Mouse (Mus musculus): ENCODE measurements around the gene Gm17349. TPM values are rescaled to one million over a fixed set of nuclear protein-coding genes. Genes with fewer than 3 reads are reported as not detected.

The Gm17349 gene
- polyA plus RNA-seq, 1 experiment from 2014 or later, result not detected

DNA sequence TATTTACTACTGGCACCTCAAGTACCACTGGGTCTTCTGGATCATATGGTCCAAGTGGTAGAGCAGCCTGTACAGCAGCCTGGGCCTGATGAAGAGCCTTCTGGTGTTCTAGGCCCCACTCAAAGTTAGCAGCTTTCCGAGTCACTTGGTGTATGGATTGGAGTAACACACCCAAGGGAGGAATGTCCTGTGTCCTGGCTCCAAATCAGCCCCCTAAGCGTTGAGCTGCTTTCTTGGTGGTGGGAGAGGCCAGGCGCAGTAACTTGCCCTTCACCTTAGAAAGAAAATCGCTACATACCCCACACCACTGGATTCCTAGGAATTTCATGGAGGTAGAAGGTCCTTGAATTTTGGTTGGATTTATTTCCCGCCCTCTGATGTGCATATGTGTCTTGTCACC, 21.1 kb downstream of the Gm17349 start:
- WGBS, result 96% methylated on average over 5 of the region's 5 CpGs
- Histone ChIP-seq H3K9ac (replicated peaks) (no peak overlapping the region), H3K27me3 (no peaks in the 10 kb centered on the region), H3K4me2 (replicated peaks) (no peak overlapping the region), H3K4me3 (no peak overlapping the region), H3K27ac (replicated peaks) (no peak overlapping the region), H3K4me1 (no peaks in the 10 kb centered on the region), H3K36me3 (peaks cover 8% of the 10 kb centered on the region; the same call in 1 of the 2 replicates), H3K9me3 (no peaks in the 10 kb centered on the region)
- no peak for ATAC-seq (replicated peaks)

DNA sequence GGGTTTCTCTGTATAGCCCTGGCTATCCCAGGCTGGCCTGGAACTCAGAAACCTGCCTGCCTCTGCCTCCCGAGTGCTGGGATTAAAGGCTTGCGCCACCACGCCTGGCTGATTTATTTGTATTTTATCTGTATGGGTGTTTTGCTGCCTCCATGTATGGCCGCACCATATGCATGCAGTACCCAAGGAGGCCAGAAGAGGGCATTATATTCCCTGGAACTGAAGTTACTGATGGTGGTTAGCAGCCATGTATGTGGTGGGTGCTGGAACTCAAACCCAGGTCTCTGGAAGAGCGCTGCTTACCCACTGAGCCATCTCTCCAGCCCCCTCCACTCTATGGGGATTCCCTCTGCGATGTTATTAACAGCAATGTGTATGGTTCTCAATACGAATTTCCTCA, 22.4 kb downstream of the Gm17349 start:
- no peak overlapping the region for H3K27ac ChIP-seq (replicated peaks)
- H3K27me3 ChIP-seq, result no peaks in the 10 kb centered on the region
- no peak overlapping the region for H3K4me2 ChIP-seq (replicated peaks)
- H3K36me3 ChIP-seq, result peaks cover 8% of the 10 kb centered on the region; the same call in 1 of the 2 replicates
- peaks cover 4% of the 10 kb centered on the region; the same call in 1 of the 2 replicates for H3K4me1 ChIP-seq
- no peak overlapping the region for H3K9ac ChIP-seq (replicated peaks)
- 94% methylated on average over 7 of the region's 7 CpGs for WGBS
- no peak for ATAC-seq (replicated peaks)
- H3K9me3 ChIP-seq, result no peaks in the 10 kb centered on the region
- H3K4me3 ChIP-seq, result no peak overlapping the region

DNA sequence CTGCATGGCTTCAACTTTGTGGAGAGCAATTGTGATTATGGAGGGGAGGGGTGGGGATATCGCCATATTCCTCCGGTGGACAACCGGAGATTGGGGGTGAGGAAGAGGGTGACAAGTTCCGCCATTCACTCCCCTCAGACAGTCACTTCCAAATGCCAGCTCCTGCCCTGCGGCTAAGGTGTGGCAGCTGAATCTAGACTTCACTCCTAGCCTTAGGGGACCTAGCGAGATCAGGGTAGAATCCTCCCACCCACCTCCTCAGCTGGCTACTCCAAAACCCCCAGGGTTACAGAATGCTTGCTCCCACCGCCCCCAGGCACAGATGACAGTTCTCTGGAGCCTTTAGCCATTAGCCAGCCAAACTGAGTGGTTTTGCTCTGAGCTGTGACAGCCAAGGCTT, 26.3 kb downstream of the Gm17349 start:
- Histone ChIP-seq H3K9me3 (no peaks in the 10 kb centered on the region), H3K27ac (replicated peaks) (no peak overlapping the region), H3K4me2 (replicated peaks) (no peak overlapping the region), H3K4me1 (peaks cover 28% of the 10 kb centered on the region), H3K27me3 (no peaks in the 10 kb centered on the region), H3K36me3 (0 out of 2 replicates have a peak, but pooled peaks cover 3% of the 10 kb centered on the region), H3K9ac (replicated peaks) (no peak overlapping the region), H3K4me3 (no peak overlapping the region)
- no peak for ATAC-seq (replicated peaks)
- 73% methylated on average over 7 of the region's 7 CpGs for WGBS

DNA sequence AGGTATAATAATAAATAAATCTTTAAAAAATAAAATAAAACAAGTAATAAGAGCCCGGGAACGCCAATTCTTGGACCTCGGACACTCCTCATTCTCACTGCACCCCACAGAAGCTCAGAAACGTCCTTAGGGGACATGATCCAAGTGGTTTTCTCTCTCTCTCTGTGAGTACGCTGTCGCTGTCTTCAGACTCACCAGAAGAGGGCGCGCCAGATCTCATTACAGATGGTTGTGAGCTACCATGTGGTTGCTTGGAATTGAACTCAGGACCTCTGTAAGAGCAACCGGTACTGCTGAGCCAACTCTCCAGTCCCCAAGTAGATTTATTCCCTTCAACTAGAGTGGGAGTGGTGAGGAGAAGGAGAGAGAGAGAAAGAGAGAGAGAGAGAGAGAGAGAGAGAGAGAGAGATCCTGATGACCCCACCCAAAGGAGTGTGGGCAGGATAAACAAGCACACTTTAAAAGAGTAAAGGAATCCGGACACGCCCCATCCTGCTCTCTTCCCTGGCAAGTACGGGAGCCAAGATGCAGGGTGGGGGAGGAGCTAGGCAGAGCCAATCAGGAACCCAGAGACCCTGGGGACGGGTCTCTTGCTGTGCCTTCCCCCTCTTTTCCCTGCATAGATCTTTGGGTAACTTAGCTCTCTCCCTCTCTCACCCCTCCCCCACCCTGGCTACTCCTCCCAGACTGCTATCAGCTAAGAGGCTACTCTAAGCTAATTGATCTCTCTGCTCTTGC, 27.1 kb downstream of the Gm17349 start:
- no peak overlapping the region for H3K9ac ChIP-seq (replicated peaks)
- no peak overlapping the region for H3K4me2 ChIP-seq (replicated peaks)
- ATAC-seq (replicated peaks), result no peak
- peaks cover 28% of the 10 kb centered on the region for H3K4me1 ChIP-seq
- no peak overlapping the region for H3K4me3 ChIP-seq
- H3K27me3 ChIP-seq, result no peaks in the 10 kb centered on the region
- no peaks in the 10 kb centered on the region for H3K9me3 ChIP-seq
- H3K27ac ChIP-seq (replicated peaks), result no peak overlapping the region
- no peaks in the 10 kb centered on the region for H3K36me3 ChIP-seq
- WGBS, result 15% methylated on average over 13 of the region's 13 CpGs

DNA sequence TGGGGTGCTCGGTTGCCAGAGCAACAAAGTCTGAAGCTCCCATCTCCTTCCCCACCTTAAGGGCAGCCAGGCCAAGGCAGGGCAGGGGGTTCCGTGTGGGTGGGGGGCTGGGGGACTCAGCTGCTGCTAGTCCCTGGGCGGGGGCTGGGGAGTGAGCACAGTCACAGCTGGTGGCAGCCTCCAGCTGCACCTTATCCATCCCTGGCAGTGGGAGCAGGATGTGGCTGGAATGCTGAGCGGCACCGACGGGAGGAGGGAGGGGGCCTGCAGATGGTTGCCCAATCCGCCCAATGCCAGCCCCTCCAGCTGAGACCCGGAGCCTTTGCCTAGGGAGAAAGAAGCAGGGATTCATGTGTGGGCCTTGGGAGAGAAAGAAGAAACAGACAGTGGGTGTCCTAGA, 28.2 kb downstream of the Gm17349 start:
- Histone ChIP-seq H3K4me2 (replicated peaks) (no peak overlapping the region), H3K9ac (replicated peaks) (no peak overlapping the region), H3K36me3 (no peaks in the 10 kb centered on the region), H3K4me1 (peaks cover 34% of the 10 kb centered on the region), H3K9me3 (no peaks in the 10 kb centered on the region), H3K27me3 (no peaks in the 10 kb centered on the region), H3K27ac (replicated peaks) (peak overlapping the region; percentile 67), H3K4me3 (no peak overlapping the region)
- ATAC-seq (replicated peaks), result peak; percentile 80
- 12% methylated on average over 8 of the region's 8 CpGs for WGBS

DNA sequence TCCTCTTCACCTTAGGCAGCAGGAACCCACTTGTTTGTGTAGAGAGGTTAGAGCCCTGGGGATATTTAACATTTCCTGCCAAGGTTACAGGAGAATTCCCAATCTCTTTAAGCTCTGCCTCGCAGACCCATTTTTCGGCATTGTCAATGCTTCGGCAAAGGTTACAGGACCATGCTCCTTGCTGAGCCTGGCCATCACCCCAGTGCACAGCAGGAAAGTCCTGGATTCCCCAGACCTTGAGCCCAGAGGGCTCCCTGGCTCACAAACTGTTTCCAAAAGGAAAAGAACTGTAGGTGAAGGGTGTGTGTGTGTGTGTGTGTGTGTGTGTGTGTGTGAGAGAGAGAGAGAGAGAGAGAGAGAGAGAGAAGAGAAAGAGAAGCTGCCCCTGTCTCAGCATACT, 30.4 kb downstream of the Gm17349 start:
- no peak overlapping the region for H3K4me3 ChIP-seq
- no peak overlapping the region for H3K4me2 ChIP-seq (replicated peaks)
- no peaks in the 10 kb centered on the region for H3K9me3 ChIP-seq
- H3K4me1 ChIP-seq, result peaks cover 50% of the 10 kb centered on the region
- no peak overlapping the region for H3K27ac ChIP-seq (replicated peaks)
- 86% methylated on average over 3 of the region's 3 CpGs for WGBS
- no peak for ATAC-seq (replicated peaks)
- H3K27me3 ChIP-seq, result peaks cover 8% of the 10 kb centered on the region; the same call in 1 of the 2 replicates
- H3K36me3 ChIP-seq, result no peaks in the 10 kb centered on the region
- no peak overlapping the region for H3K9ac ChIP-seq (replicated peaks)

DNA sequence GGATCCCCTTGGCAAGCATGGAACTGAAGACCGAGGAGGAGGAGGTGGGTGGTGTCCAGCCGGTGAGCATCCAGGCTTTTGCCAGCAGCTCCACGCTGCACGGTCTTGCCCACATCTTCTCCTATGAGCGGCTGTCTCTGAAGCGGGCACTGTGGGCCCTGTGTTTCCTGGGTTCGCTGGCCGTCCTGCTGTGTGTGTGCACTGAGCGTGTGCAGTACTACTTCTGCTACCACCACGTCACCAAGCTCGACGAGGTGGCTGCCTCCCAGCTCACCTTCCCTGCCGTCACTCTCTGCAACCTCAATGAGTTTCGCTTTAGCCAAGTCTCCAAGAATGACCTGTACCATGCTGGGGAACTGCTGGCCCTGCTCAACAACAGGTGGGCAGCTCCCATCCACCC, 33.5 kb downstream of the Gm17349 start:
- H3K4me3 ChIP-seq, result peak overlapping the region; percentile 91
- no peaks in the 10 kb centered on the region for H3K36me3 ChIP-seq
- WGBS, result 71% methylated on average over 14 of the region's 14 CpGs
- no peak for ATAC-seq (replicated peaks)
- H3K4me1 ChIP-seq, result peaks cover 55% of the 10 kb centered on the region
- H3K27me3 ChIP-seq, result peaks cover 8% of the 10 kb centered on the region; the same call in 1 of the 2 replicates
- peak overlapping the region; percentile 94; the same call in 1 of the 2 replicates for H3K9ac ChIP-seq (replicated peaks)
- no peaks in the 10 kb centered on the region for H3K9me3 ChIP-seq
- H3K27ac ChIP-seq (replicated peaks), result no peak overlapping the region
- H3K4me2 ChIP-seq (replicated peaks), result peak overlapping the region; percentile 80

DNA sequence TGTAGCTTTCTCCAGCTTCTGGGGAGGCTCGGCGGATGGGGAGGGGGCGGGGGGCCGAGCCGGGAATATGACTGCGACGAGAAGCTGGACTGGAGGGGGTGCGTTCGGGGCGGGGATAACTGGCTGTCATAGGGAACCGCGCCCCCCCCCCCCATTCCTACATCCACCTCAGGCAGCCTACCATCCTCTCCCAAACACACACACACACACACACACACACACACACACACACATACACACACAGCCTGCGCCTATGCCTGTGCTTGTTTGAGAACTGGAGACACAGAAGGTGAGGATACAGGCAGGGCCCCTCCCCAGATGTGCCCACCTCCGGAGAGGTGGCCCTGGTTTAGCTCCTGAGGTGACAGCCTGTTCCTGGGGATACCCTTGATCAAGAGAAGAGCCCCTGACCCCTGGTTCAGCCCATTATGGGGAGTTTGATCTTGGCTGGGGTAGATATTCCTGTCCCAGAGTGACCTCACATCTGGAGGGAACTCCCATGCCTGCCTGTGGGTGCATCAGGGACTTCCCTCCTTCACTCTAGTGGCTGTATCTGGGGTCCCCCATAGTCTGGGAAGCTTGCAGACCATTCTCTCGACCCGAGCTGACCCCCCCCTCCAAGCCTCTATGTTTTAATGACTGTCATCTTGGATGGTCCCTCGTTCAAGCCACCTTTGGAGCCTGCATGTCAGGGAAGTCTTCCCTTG, 34.2 kb downstream of the Gm17349 start:
- ATAC-seq (replicated peaks), result peak; percentile 46
- Histone ChIP-seq H3K9ac (replicated peaks) (peak overlapping the region; percentile 94), H3K27me3 (peaks cover 8% of the 10 kb centered on the region; the same call in 1 of the 2 replicates), H3K9me3 (no peaks in the 10 kb centered on the region), H3K4me2 (replicated peaks) (peak overlapping the region; percentile 80), H3K4me3 (peak overlapping the region; percentile 91), H3K36me3 (no peaks in the 10 kb centered on the region), H3K27ac (replicated peaks) (peak overlapping the region; percentile 90), H3K4me1 (peaks cover 55% of the 10 kb centered on the region)
- 16% methylated on average over 10 of the region's 17 CpGs for WGBS

DNA sequence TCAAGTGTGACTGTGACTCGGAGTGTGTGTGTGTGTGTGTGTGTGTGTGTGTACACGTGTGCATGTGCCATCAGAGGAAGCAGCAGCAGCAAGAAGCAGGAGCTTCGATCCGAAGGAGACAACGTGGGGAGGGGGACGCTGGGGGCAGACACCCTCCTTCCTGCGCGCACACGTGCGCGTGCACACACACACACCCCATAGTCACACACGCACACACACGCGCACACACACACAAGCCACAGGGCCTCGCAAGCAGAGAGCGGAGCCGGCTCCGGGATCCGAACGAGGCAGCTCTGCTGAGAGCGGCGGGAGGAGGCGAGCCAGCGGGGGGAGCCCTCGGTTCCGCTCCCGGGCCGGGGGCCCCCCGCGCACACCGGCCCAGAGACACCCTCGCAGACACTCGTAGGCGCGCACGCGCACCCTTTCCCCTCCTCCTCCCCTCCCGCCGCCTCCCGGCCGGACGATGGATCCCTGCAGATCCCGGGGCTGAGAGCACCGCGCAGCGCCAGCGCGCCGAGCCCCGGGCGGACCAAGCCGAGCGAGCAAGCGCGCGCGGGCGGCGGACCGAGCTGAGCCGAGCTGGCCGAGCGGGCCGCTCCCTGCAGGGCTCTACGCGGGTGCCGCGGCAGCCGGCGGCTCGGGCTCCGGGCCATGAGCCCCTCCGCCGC, 35.0 kb downstream of the Gm17349 start, which contains the start of gene Asic1:
Gene Asic1, plus strand, starts transcription at position 215 of the 668 bp plus-strand sequence.
- H3K4me3 ChIP-seq, result peak within 1 kb of the TSS; percentile 91
- peaks cover 8% of the 10 kb centered on the region; the same call in 1 of the 2 replicates for H3K27me3 ChIP-seq
- WGBS, result under 1% methylated on average over 47 of the region's 74 CpGs
- peak within 1 kb of the TSS; percentile 90 for H3K27ac ChIP-seq (replicated peaks)
- peaks cover 58% of the 10 kb centered on the region for H3K4me1 ChIP-seq
- H3K9ac ChIP-seq (replicated peaks), result peak within 1 kb of the TSS; percentile 94
- H3K4me2 ChIP-seq (replicated peaks), result peak within 1 kb of the TSS; percentile 80
- no peaks in the 10 kb centered on the region for H3K36me3 ChIP-seq
- H3K9me3 ChIP-seq, result no peaks in the 10 kb centered on the region
- peak; percentile 72 for ATAC-seq (replicated peaks)

DNA sequence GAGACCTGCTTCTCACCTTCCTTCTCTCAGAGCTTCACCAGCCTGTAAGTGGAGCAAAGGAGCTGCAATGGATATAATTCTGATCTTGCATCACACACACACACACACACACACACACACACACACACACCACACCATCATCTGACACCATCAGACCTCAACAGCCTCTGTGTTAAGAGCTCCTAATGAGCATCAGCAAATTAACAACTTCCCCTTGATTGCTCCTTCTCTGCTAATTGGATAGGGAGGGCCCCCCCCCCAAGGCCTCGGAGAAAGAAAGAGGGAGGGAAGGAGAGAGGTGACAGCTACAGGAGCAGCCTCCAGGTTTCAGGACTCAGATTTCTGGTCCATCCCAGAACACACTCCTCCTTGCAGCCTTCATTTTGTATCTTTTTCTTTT, 35.9 kb downstream of the Gm17349 start:
- 0% methylated on average over 1 of the region's 1 CpGs for WGBS
- Histone ChIP-seq H3K36me3 (no peaks in the 10 kb centered on the region), H3K9ac (replicated peaks) (0 out of 2 replicates have a peak overlapping the region, but pooled peaks have one; percentile 94), H3K27me3 (peaks cover 8% of the 10 kb centered on the region; the same call in 1 of the 2 replicates), H3K4me3 (peak overlapping the region; percentile 91), H3K27ac (replicated peaks) (peak overlapping the region; percentile 90), H3K4me1 (peaks cover 62% of the 10 kb centered on the region), H3K4me2 (replicated peaks) (peak overlapping the region; percentile 80), H3K9me3 (no peaks in the 10 kb centered on the region)
- ATAC-seq (replicated peaks), result no peak

DNA sequence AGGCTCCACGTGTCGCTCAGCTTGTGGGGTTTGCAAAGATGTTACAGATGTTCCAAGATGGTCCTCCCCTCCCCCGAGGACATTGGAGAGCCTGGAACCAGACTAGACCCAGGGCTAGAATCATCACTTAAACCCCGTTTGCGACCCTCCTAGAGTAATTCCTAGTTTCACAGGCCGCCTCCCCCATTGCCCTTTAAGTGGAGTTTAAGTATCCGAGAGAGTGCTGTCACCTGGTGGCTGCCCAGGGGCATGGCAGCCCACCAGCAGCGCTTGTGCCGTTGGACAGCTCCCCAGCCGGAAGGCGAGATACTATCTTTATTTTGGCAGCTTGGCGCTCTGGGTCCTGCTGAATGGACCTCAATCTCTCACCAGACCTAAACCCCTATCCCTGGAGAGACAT, 36.4 kb downstream of the Gm17349 start:
- H3K27ac ChIP-seq (replicated peaks), result peak overlapping the region; percentile 90
- H3K9me3 ChIP-seq, result no peaks in the 10 kb centered on the region
- H3K4me2 ChIP-seq (replicated peaks), result peak overlapping the region; percentile 80
- ATAC-seq (replicated peaks), result peak; percentile 5; the same call in 1 of the 2 replicates
- H3K4me1 ChIP-seq, result peaks cover 67% of the 10 kb centered on the region
- H3K36me3 ChIP-seq, result no peaks in the 10 kb centered on the region
- peaks cover 8% of the 10 kb centered on the region; the same call in 1 of the 2 replicates for H3K27me3 ChIP-seq
- H3K4me3 ChIP-seq, result no peak overlapping the region
- 0 out of 2 replicates have a peak overlapping the region, but pooled peaks have one; percentile 33 for H3K9ac ChIP-seq (replicated peaks)
- 2% methylated on average over 12 of the region's 12 CpGs for WGBS

Measured in forebrain, embryonic 15.5 days (tissue).